Mouse (Mus musculus) lung, postnatal 0 days (tissue): ENCODE data around the gene Antxr1.

Experiments used
- CTCF ChIP-seq: IDR thresholded peaks from 2 replicates; pipeline ENCODE4 v1.5.1; 2016; ENCODE audit warnings: antibody characterized with exemption, mild to moderate bottlenecking
- EP300 ChIP-seq: IDR thresholded peaks from 2 replicates; pipeline ENCODE4 v1.6.1; 2016; ENCODE audit warnings: antibody characterized with exemption, mild to moderate bottlenecking, control low read depth

DNA sequence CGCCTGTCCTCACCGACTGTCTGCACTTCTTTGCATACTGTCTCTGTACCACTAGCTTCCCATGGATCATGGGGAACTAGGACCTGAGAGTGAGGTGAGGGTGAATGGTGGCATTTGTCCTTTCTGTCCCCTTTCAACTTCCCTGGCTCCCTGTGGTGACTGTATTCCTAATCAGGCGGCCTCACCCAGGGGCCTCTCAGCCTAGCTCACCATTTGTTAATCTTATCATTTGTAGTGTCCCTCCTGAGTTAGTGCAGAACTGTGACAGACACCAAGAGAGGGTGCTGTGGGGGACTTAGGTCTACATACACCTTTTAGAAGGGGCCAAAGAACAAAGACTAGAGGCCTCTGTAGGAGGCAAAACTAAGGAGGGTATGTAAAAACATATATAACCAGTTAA, 151.2 kb downstream of the Antxr1 start:
- TF ChIP-seq CTCF: no peak
- no peak for TF ChIP-seq EP300
